Mouse (Mus musculus): ENCODE measurements at regions not wholly inside any gene's neighbourhood (a gene's known extent, or its start where the extent isn't known, plus 50 kb on each side); places are given as distances from the start of the nearest gene placed in this dataset.

GRCm38 (mm10) chr4:131060191-131060680 is 116.1 kb downstream of the Matn1 start:
- no peak overlapping the region for H3K27ac ChIP-seq
- H3K4me2 ChIP-seq (replicated peaks) = no peak overlapping the region
- H3K4me3 ChIP-seq = no peak overlapping the region
- no peak for ATAC-seq (ENCODE audit: insufficient number of reproducible peaks, insufficient read depth, low FRiP score, low TSS enrichment)
- 37% methylated on average over 1 of the region's 1 CpGs for whole genome bisulfite sequencing
- H3K9ac ChIP-seq = no peak overlapping the region
- no peaks in the 10 kb centered on the region for H3K36me3 ChIP-seq
- 0 out of 2 replicates have a peak, but pooled peaks cover 5% of the 10 kb centered on the region for H3K27me3 ChIP-seq
- H3K4me1 ChIP-seq = no peaks in the 10 kb centered on the region
- H3K9me3 ChIP-seq = no peaks in the 10 kb centered on the region

GRCm38 (mm10) chr4:131060706-131061105 is 116.5 kb downstream of the Matn1 start:
- ATAC-seq (ENCODE audit: insufficient number of reproducible peaks, insufficient read depth, low FRiP score, low TSS enrichment) = no peak; the same call in 1 of the 2 replicates

GRCm38 (mm10) chr4:131062592-131062991 is 118.4 kb downstream of the Matn1 start:
- WGBS = 78% methylated on average over 4 of the region's 4 CpGs
- Histone ChIP-seq H3K27me3 (0 out of 2 replicates have a peak, but pooled peaks cover 5% of the 10 kb centered on the region), H3K4me2 (replicated peaks) (no peak overlapping the region), H3K4me1 (0 out of 2 replicates have a peak, but pooled peaks cover 6% of the 10 kb centered on the region), H3K9ac (no peak overlapping the region), H3K27ac (no peak overlapping the region), H3K36me3 (no peaks in the 10 kb centered on the region), H3K9me3 (no peaks in the 10 kb centered on the region), H3K4me3 (no peak overlapping the region)
- no peak for ATAC-seq (ENCODE audit: insufficient number of reproducible peaks, insufficient read depth, low FRiP score, low TSS enrichment)

More at GRCm38 (mm10) chr4:131060706-131061105, 116.5 kb downstream of the Matn1 start:
- 0 out of 2 replicates have a peak, but pooled peaks cover 5% of the 10 kb centered on the region for H3K27me3 ChIP-seq
- H3K27ac ChIP-seq = no peak overlapping the region
- H3K4me2 ChIP-seq (replicated peaks) = no peak overlapping the region
- H3K9me3 ChIP-seq = no peaks in the 10 kb centered on the region
- no peak overlapping the region for H3K4me3 ChIP-seq
- H3K4me1 ChIP-seq = no peaks in the 10 kb centered on the region
- 13% methylated on average over 2 of the region's 2 CpGs for WGBS
- no peak overlapping the region for H3K9ac ChIP-seq
- no peaks in the 10 kb centered on the region for H3K36me3 ChIP-seq

GRCm38 (mm10) chr4:131066186-131066939 is 122.2 kb downstream of the Matn1 start:
- Histone ChIP-seq H3K4me2 (replicated peaks) (no peak overlapping the region), H3K9me3 (no peaks in the 10 kb centered on the region), H3K4me1 (0 out of 2 replicates have a peak, but pooled peaks cover 6% of the 10 kb centered on the region), H3K9ac (no peak overlapping the region), H3K27me3 (0 out of 2 replicates have a peak, but pooled peaks cover 5% of the 10 kb centered on the region), H3K27ac (no peak overlapping the region), H3K4me3 (no peak overlapping the region), H3K36me3 (no peaks in the 10 kb centered on the region)
- ATAC-seq (ENCODE audit: insufficient number of reproducible peaks, insufficient read depth, low FRiP score, low TSS enrichment) = no peak
- WGBS = 62% methylated on average over 8 of the region's 8 CpGs

GRCm38 (mm10) chr4:131070566-131070965 is 126.4 kb downstream of the Matn1 start:
- no peak overlapping the region for H3K27ac ChIP-seq
- H3K4me2 ChIP-seq (replicated peaks) = no peak overlapping the region
- no peak overlapping the region for H3K4me3 ChIP-seq
- no peaks in the 10 kb centered on the region for H3K9me3 ChIP-seq
- no peak for ATAC-seq (ENCODE audit: insufficient number of reproducible peaks, insufficient read depth, low FRiP score, low TSS enrichment)
- H3K27me3 ChIP-seq = no peaks in the 10 kb centered on the region
- no peak overlapping the region for H3K9ac ChIP-seq
- no peaks in the 10 kb centered on the region for H3K36me3 ChIP-seq
- H3K4me1 ChIP-seq = 0 out of 2 replicates have a peak, but pooled peaks cover 6% of the 10 kb centered on the region

GRCm38 (mm10) chr4:131072623-131073022 is 128.4 kb downstream of the Matn1 start:
- Histone ChIP-seq H3K9me3 (no peaks in the 10 kb centered on the region), H3K27ac (no peak overlapping the region), H3K27me3 (no peaks in the 10 kb centered on the region), H3K36me3 (no peaks in the 10 kb centered on the region), H3K4me3 (no peak overlapping the region), H3K4me1 (no peaks in the 10 kb centered on the region), H3K4me2 (replicated peaks) (no peak overlapping the region), H3K9ac (no peak overlapping the region)
- ATAC-seq (ENCODE audit: insufficient number of reproducible peaks, insufficient read depth, low FRiP score, low TSS enrichment) = no peak
- 90% methylated on average over 2 of the region's 2 CpGs for whole genome bisulfite sequencing

GRCm38 (mm10) chr4:131073420-131073819 is 129.2 kb downstream of the Matn1 start:
- no peak for ATAC-seq (ENCODE audit: insufficient number of reproducible peaks, insufficient read depth, low FRiP score, low TSS enrichment)
- 36% methylated on average over 8 of the region's 8 CpGs for WGBS

GRCm38 (mm10) chr4:131075326-131075932 is 131.2 kb downstream of the Matn1 start:
- no peak for ATAC-seq (ENCODE audit: insufficient number of reproducible peaks, insufficient read depth, low FRiP score, low TSS enrichment)
- Histone ChIP-seq H3K4me2 (replicated peaks) (no peak overlapping the region), H3K9me3 (no peaks in the 10 kb centered on the region), H3K36me3 (no peaks in the 10 kb centered on the region), H3K4me1 (no peaks in the 10 kb centered on the region), H3K27ac (no peak overlapping the region), H3K27me3 (no peaks in the 10 kb centered on the region), H3K4me3 (no peak overlapping the region), H3K9ac (no peak overlapping the region)
- 77% methylated on average over 8 of the region's 8 CpGs for WGBS

More at GRCm38 (mm10) chr4:131073420-131073819, 129.2 kb downstream of the Matn1 start:
- H3K36me3 ChIP-seq = no peaks in the 10 kb centered on the region
- H3K4me2 ChIP-seq (replicated peaks) = no peak overlapping the region
- H3K27me3 ChIP-seq = no peaks in the 10 kb centered on the region
- no peak overlapping the region for H3K27ac ChIP-seq
- no peaks in the 10 kb centered on the region for H3K9me3 ChIP-seq
- no peak overlapping the region for H3K4me3 ChIP-seq
- no peaks in the 10 kb centered on the region for H3K4me1 ChIP-seq
- H3K9ac ChIP-seq = no peak overlapping the region

- no peaks in the 10 kb centered on the region for H3K9me3 ChIP-seq
- no peaks in the 10 kb centered on the region for H3K36me3 ChIP-seq
- WGBS = 47% methylated on average over 3 of the region's 3 CpGs
- no peaks in the 10 kb centered on the region for H3K4me1 ChIP-seq
- no peaks in the 10 kb centered on the region for H3K27me3 ChIP-seq
- no peak overlapping the region for H3K9ac ChIP-seq
- no peak overlapping the region for H3K4me3 ChIP-seq
- ATAC-seq (ENCODE audit: insufficient number of reproducible peaks, insufficient read depth, low FRiP score, low TSS enrichment) = no peak
- no peak overlapping the region for H3K27ac ChIP-seq
- no peak overlapping the region for H3K4me2 ChIP-seq (replicated peaks)
Measured at GRCm38 (mm10) chr4:131076628-131077027, 132.4 kb downstream of the Matn1 start.

GRCm38 (mm10) chr4:131080113-131080512 is 135.9 kb downstream of the Matn1 start:
- Histone ChIP-seq H3K27me3 (no peaks in the 10 kb centered on the region), H3K4me1 (no peaks in the 10 kb centered on the region), H3K9ac (no peak overlapping the region), H3K4me3 (no peak overlapping the region), H3K36me3 (no peaks in the 10 kb centered on the region), H3K4me2 (replicated peaks) (no peak overlapping the region), H3K9me3 (no peaks in the 10 kb centered on the region), H3K27ac (no peak overlapping the region)
- WGBS = 15% methylated on average over 1 of the region's 1 CpGs
- ATAC-seq (ENCODE audit: insufficient number of reproducible peaks, insufficient read depth, low FRiP score, low TSS enrichment) = no peak

- Histone ChIP-seq H3K27ac (no peak overlapping the region), H3K4me2 (replicated peaks) (no peak overlapping the region), H3K4me1 (no peaks in the 10 kb centered on the region), H3K4me3 (no peak overlapping the region), H3K27me3 (no peaks in the 10 kb centered on the region), H3K36me3 (no peaks in the 10 kb centered on the region), H3K9ac (no peak overlapping the region), H3K9me3 (no peaks in the 10 kb centered on the region)
- WGBS = 75% methylated on average over 3 of the region's 3 CpGs
- no peak for ATAC-seq (ENCODE audit: insufficient number of reproducible peaks, insufficient read depth, low FRiP score, low TSS enrichment)
Measured at GRCm38 (mm10) chr4:131083405-131083804, 139.2 kb downstream of the Matn1 start.

- H3K9me3 ChIP-seq = no peaks in the 10 kb centered on the region
- H3K4me2 ChIP-seq (replicated peaks) = no peak overlapping the region
- no peaks in the 10 kb centered on the region for H3K27me3 ChIP-seq
- ATAC-seq (ENCODE audit: insufficient number of reproducible peaks, insufficient read depth, low FRiP score, low TSS enrichment) = no peak; the same call in 1 of the 2 replicates
- no peak overlapping the region for H3K9ac ChIP-seq
- H3K27ac ChIP-seq = no peak overlapping the region
- 60% methylated on average over 6 of the region's 6 CpGs for WGBS
- no peaks in the 10 kb centered on the region for H3K36me3 ChIP-seq
- no peaks in the 10 kb centered on the region for H3K4me1 ChIP-seq
- no peak overlapping the region for H3K4me3 ChIP-seq
Measured at GRCm38 (mm10) chr4:131097421-131097820, 153.2 kb downstream of the Matn1 start.
